Mouse (Mus musculus) B cell, adult 67 days (primary cell): ENCODE results near the gene Zic3. TPM values are rescaled to one million over a fixed set of nuclear protein-coding genes. Genes with fewer than 3 reads are reported as not detected.

ENCODE experiments used
- total RNA-seq, 2 experiments: library from RNA; stranded (reverse); gene quantifications; 4 replicates each; pipeline ENCODE4 v1.2.4; 2023

Gene Zic3
- total RNA-seq, result not detected

GRCm38 (mm10) chrX:58022400-58022799 lies at the start of gene Zic3:
Gene Zic3, plus strand, starts transcription at chrX:58022700.

